Mouse (Mus musculus): ENCODE measurements around the gene Spata31d1b.

Spata31d1b gene

DNA sequence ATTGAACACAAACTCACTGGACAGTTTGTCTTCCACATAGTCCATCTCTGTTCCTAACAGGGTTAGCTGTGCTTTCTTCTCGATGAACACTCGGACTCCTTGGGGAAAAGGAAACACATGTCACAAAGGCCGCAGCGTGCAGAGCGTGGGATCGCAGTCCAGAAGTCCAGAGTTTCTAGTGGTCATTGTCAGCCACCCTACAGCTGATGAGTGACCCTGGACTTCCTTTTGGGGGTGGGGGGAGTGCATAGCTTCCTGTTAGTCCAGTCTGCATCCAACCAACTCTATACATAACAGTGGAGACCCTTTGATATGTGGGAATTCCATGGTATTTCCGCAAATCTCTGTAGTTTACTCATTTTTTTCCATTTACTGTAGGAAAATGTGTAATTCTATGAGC, 44.8 kb downstream of the Spata31d1b start:
- DNase-seq = no peak

DNA sequence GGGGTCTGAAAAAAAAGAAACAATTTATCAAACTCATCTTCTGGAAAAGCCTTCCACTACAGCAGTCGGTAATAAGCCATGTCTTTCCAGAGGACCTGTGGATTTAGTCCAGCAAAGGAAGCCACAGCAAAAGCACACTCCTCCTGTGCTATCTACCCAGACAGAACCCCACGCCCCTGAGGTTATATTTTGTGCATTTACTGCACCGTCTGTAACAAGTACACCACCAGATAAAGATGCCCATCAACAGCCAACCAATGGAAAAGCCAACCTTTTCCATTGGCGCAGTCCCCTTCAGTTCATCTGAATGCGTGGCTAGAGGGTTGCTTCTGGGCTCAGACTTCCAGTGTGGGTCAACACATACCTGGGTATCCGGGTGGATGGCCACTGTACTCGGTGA, 50.7 kb downstream of the Spata31d1b start:
- DNase-seq = no peak

DNA sequence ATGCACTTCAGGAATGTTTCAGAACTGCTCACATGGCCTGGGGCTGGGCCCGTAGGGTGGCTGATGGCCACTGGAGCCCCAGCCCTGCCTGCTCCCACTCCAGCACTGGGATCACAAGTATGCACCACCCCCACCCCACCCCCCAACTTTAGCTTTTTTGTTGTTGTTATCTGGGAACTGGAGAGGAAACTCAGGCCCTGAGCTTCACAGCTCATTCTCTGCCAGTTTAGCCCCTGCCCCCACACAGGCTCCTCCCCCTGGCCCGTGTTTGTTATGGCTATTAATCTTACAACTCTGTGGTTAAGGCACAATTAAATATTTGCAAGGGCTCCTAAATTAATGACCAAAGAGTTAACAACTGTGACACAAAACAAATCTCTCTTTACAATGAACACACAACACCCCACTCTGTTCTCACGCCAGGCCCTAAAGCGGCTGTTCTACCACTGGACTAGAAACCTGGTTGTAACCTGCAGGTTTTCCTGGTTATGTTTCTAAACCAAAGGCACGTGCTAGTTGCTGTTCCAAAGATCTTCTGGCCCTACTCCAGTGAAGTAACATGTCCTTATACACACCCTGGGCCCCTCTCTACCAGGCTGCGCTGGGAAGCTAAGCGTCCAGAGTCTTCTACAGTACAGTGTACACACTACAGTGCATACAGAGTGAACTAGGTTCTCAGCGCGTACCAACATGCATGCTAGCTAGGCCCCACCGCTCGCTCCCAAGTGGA, 54.9 kb downstream of the Spata31d1b start:
- DNase-seq = no peak

DNA sequence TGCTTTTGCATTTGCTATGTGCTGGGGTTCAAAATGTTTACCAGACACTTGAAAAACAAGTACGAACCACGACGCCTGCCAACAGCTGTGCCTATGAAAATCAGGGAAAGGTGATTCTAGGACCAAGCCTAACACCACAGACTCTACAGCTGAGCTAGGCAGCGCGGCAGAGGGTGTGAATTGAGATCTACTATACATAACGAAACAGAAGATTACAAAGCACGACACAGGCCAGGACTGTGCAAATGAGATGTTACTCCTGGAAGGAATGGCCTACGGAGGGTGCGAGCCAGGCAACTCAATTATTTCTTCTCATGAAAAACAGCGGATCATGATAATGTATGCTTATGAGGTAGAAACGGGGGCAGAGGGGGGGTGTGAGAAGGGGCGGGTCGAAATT, 56.4 kb downstream of the Spata31d1b start:
- no peak for DNase-seq
